Mouse (Mus musculus): ENCODE data around the gene Adam23. TPM values are rescaled to one million over a fixed set of nuclear protein-coding genes. Genes with fewer than 3 reads are reported as not detected.

The Adam23 gene
- polyA plus RNA-seq, 1 experiment from 2014 or later, result 14.4 TPM

- H3K27ac ChIP-seq, result no peak overlapping the region
- no peaks in the 10 kb centered on the region for H3K9me3 ChIP-seq
- no peak overlapping the region for H3K4me2 ChIP-seq
- no peaks in the 10 kb centered on the region; the same call in 1 of the 2 replicates for H3K36me3 ChIP-seq (replicated peaks)
- WGBS, result 84% methylated on average over 4 of the region's 4 CpGs
- no peak overlapping the region for H3K4me3 ChIP-seq
- H3K27me3 ChIP-seq (replicated peaks), result no peaks in the 10 kb centered on the region
- no peak overlapping the region for H3K9ac ChIP-seq
- H3K4me1 ChIP-seq, result no peaks in the 10 kb centered on the region
- no peak for ATAC-seq (replicated peaks)
Observed at GRCm38 (mm10) chr1:63561772-63562520, 116.3 kb downstream of the Adam23 start.

GRCm38 (mm10) chr1:63563928-63564327 lies 118.2 kb downstream of the Adam23 start:
- Histone ChIP-seq H3K9ac (no peak overlapping the region), H3K4me3 (no peak overlapping the region), H3K27me3 (replicated peaks) (no peaks in the 10 kb centered on the region), H3K36me3 (replicated peaks) (no peaks in the 10 kb centered on the region; the same call in 1 of the 2 replicates), H3K9me3 (no peaks in the 10 kb centered on the region), H3K27ac (no peak overlapping the region), H3K4me2 (no peak overlapping the region), H3K4me1 (no peaks in the 10 kb centered on the region)
- ATAC-seq (replicated peaks), result no peak
- WGBS, result 7% methylated on average over 4 of the region's 4 CpGs

GRCm38 (mm10) chr1:63566501-63566900 lies 120.8 kb downstream of the Adam23 start:
- 31% methylated on average over 7 of the region's 7 CpGs for WGBS
- Histone ChIP-seq H3K27me3 (replicated peaks) (no peaks in the 10 kb centered on the region), H3K9me3 (no peaks in the 10 kb centered on the region), H3K9ac (no peak overlapping the region), H3K27ac (no peak overlapping the region), H3K4me2 (no peak overlapping the region), H3K36me3 (replicated peaks) (no peaks in the 10 kb centered on the region; the same call in 1 of the 2 replicates), H3K4me3 (no peak overlapping the region), H3K4me1 (no peaks in the 10 kb centered on the region)
- ATAC-seq (replicated peaks), result no peak

GRCm38 (mm10) chr1:63567031-63567430 lies 121.3 kb downstream of the Adam23 start:
- Histone ChIP-seq H3K9ac (no peak overlapping the region), H3K27me3 (replicated peaks) (no peaks in the 10 kb centered on the region), H3K4me2 (no peak overlapping the region), H3K4me1 (peaks cover 3% of the 10 kb centered on the region; the same call in 1 of the 2 replicates), H3K9me3 (no peaks in the 10 kb centered on the region), H3K4me3 (no peak overlapping the region), H3K36me3 (replicated peaks) (no peaks in the 10 kb centered on the region; the same call in 1 of the 2 replicates), H3K27ac (no peak overlapping the region)
- WGBS, result 66% methylated on average over 4 of the region's 4 CpGs
- no peak for ATAC-seq (replicated peaks)

- 40% methylated on average over 7 of the region's 7 CpGs for WGBS
- Histone ChIP-seq H3K9me3 (no peaks in the 10 kb centered on the region), H3K4me3 (no peak overlapping the region), H3K27me3 (replicated peaks) (no peaks in the 10 kb centered on the region), H3K4me2 (no peak overlapping the region), H3K9ac (no peak overlapping the region), H3K36me3 (replicated peaks) (no peaks in the 10 kb centered on the region), H3K27ac (0 out of 2 replicates have a peak overlapping the region, but pooled peaks have one; percentile 29), H3K4me1 (peaks cover 25% of the 10 kb centered on the region)
- no peak for ATAC-seq (replicated peaks)
Observed at GRCm38 (mm10) chr1:63572229-63572628, 126.5 kb downstream of the Adam23 start.

- peak overlapping the region; percentile 13; the same call in 1 of the 2 replicates for H3K4me2 ChIP-seq
- no peaks in the 10 kb centered on the region for H3K27me3 ChIP-seq (replicated peaks)
- H3K9ac ChIP-seq, result no peak overlapping the region
- H3K4me3 ChIP-seq, result no peak overlapping the region
- peak; percentile 80 for ATAC-seq (replicated peaks)
- no peaks in the 10 kb centered on the region for H3K9me3 ChIP-seq
- peak overlapping the region; percentile 72 for H3K27ac ChIP-seq
- WGBS, result 10% methylated on average over 6 of the region's 6 CpGs
- no peaks in the 10 kb centered on the region for H3K36me3 ChIP-seq (replicated peaks)
- peaks cover 25% of the 10 kb centered on the region for H3K4me1 ChIP-seq
Observed at GRCm38 (mm10) chr1:63573432-63573831, 127.7 kb downstream of the Adam23 start.

GRCm38 (mm10) chr1:63573864-63574611 lies 128.3 kb downstream of the Adam23 start:
- Histone ChIP-seq H3K4me3 (no peak overlapping the region), H3K27ac (peak overlapping the region; percentile 72), H3K4me2 (peak overlapping the region; percentile 13; the same call in 1 of the 2 replicates), H3K9me3 (no peaks in the 10 kb centered on the region), H3K9ac (no peak overlapping the region), H3K27me3 (replicated peaks) (no peaks in the 10 kb centered on the region), H3K4me1 (peaks cover 25% of the 10 kb centered on the region), H3K36me3 (replicated peaks) (no peaks in the 10 kb centered on the region)
- 35% methylated on average over 12 of the region's 12 CpGs for WGBS
- peak; percentile 34; the same call in 1 of the 2 replicates for ATAC-seq (replicated peaks)

- Histone ChIP-seq H3K27ac (no peak overlapping the region), H3K4me3 (no peak overlapping the region), H3K36me3 (replicated peaks) (no peaks in the 10 kb centered on the region), H3K27me3 (replicated peaks) (no peaks in the 10 kb centered on the region), H3K9ac (no peak overlapping the region), H3K4me1 (peaks cover 25% of the 10 kb centered on the region), H3K4me2 (no peak overlapping the region), H3K9me3 (no peaks in the 10 kb centered on the region)
- 34% methylated on average over 5 of the region's 5 CpGs for WGBS
- no peak for ATAC-seq (replicated peaks)
Observed at GRCm38 (mm10) chr1:63576803-63577202, 131.1 kb downstream of the Adam23 start.

- no peak for ATAC-seq (replicated peaks)
- Histone ChIP-seq H3K9me3 (no peaks in the 10 kb centered on the region), H3K36me3 (replicated peaks) (no peaks in the 10 kb centered on the region), H3K4me2 (no peak overlapping the region), H3K4me3 (no peak overlapping the region), H3K9ac (no peak overlapping the region), H3K4me1 (peaks cover 2% of the 10 kb centered on the region), H3K27me3 (replicated peaks) (no peaks in the 10 kb centered on the region), H3K27ac (no peak overlapping the region)
- 75% methylated on average over 8 of the region's 8 CpGs for WGBS
Observed at GRCm38 (mm10) chr1:63579153-63579552, 133.5 kb downstream of the Adam23 start.

- 47% methylated on average over 7 of the region's 7 CpGs for WGBS
- no peaks in the 10 kb centered on the region for H3K27me3 ChIP-seq (replicated peaks)
- no peak overlapping the region for H3K9ac ChIP-seq
- no peaks in the 10 kb centered on the region for H3K9me3 ChIP-seq
- H3K36me3 ChIP-seq (replicated peaks), result no peaks in the 10 kb centered on the region
- H3K4me1 ChIP-seq, result peaks cover 7% of the 10 kb centered on the region; the same call in 1 of the 2 replicates
- ATAC-seq (replicated peaks), result peak; percentile 54; the same call in 1 of the 2 replicates
- H3K4me3 ChIP-seq, result no peak overlapping the region
- H3K4me2 ChIP-seq, result no peak overlapping the region
- H3K27ac ChIP-seq, result no peak overlapping the region
Observed at GRCm38 (mm10) chr1:63586869-63587268, 141.2 kb downstream of the Adam23 start.

GRCm38 (mm10) chr1:63603870-63604500 lies 158.3 kb downstream of the Adam23 start:
- Histone ChIP-seq H3K4me2 (no peak overlapping the region), H3K9ac (no peak overlapping the region), H3K27me3 (replicated peaks) (no peaks in the 10 kb centered on the region), H3K36me3 (replicated peaks) (no peaks in the 10 kb centered on the region), H3K27ac (no peak overlapping the region), H3K4me3 (no peak overlapping the region), H3K4me1 (no peaks in the 10 kb centered on the region), H3K9me3 (no peaks in the 10 kb centered on the region)
- 49% methylated on average over 3 of the region's 3 CpGs for WGBS
- ATAC-seq (replicated peaks), result no peak

- H3K27ac ChIP-seq, result no peak overlapping the region
- no peak overlapping the region for H3K4me2 ChIP-seq
- no peaks in the 10 kb centered on the region for H3K36me3 ChIP-seq (replicated peaks)
- H3K9ac ChIP-seq, result no peak overlapping the region
- 88% methylated on average over 4 of the region's 4 CpGs for WGBS
- no peak for ATAC-seq (replicated peaks)
- H3K27me3 ChIP-seq (replicated peaks), result no peaks in the 10 kb centered on the region
- H3K4me3 ChIP-seq, result no peak overlapping the region
- H3K9me3 ChIP-seq, result no peaks in the 10 kb centered on the region
- peaks cover 6% of the 10 kb centered on the region for H3K4me1 ChIP-seq
Observed at GRCm38 (mm10) chr1:63609613-63610012, 163.9 kb downstream of the Adam23 start.

All from midbrain, embryonic 15.5 days (tissue).